Mouse (Mus musculus) liver, postnatal 0 days (tissue): ENCODE results near the gene Slc22a16.

Source experiments
- CTCF ChIP-seq: sonication (generic); IDR thresholded peaks from 2 replicates; pipeline ENCODE4 v1.5.1; 2016; ENCODE audit warnings: antibody characterized with exemption, low read depth
- EP300 ChIP-seq: IDR thresholded peaks from 2 replicates; pipeline ENCODE4 v1.6.1; 2016; ENCODE audit warnings: antibody characterized with exemption, low read depth, mild to moderate bottlenecking

DNA sequence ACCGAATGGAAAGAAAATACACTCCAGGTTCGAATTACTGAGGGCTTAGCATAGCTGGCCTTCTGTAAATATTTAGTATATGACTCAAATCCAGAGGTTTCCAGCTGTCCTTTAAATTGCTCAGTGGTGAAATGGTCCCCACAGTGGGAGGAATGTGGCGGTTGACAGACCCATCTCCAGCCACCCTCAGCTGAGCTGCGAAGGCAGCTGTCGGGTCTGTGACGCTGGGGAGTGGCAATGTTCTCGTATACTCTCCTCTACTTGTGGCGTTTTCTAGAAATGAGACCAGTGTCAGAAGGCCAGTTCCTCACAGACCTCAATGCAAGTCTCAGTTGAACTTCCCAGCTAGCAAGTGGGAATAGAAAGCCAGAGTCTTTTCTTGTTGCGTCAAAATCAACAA lies 74.3 kb downstream of the Slc22a16 start:
- TF ChIP-seq EP300 (no peak), CTCF (no peak)
